Mouse (Mus musculus) MEL (cell line): ENCODE results near the gene Prr15l.

ENCODE experiments used
- BHLHE40 ChIP-seq: IDR thresholded peaks from 2 replicates; pipeline ENCODE4 v1.6.1; 2012; ENCODE audit warnings: low read depth, mild to moderate bottlenecking, inconsistent platforms, low read length, improper control_type of control experiment, borderline replicate concordance
- CTCF ChIP-seq, 3 experiments: IDR thresholded peaks in 2 of 3; conservative IDR thresholded peaks in 1 of 3; 2 replicates each; pipeline ENCODE4 v1.5.1; 2011 to 2012; ENCODE audit warnings: low read length in 3 of 3, low read depth in 2 of 3, mild to moderate bottlenecking in 2 of 3, improper control_type of control experiment in 1 of 3, inconsistent platforms in 1 of 3, mixed read lengths in 1 of 3, moderate library complexity in 1 of 3; ENCODE audit not compliant: control insufficient read depth in 1 of 3, insufficient read depth in 1 of 3, poor library complexity in 1 of 3, severe bottlenecking in 1 of 3
- EP300 ChIP-seq, 2 experiments: IDR thresholded peaks; 2 replicates each; pipeline ENCODE4 v1.6.1; 2011; ENCODE audit warnings: improper control_type of control experiment in 2 of 2, low read length in 2 of 2, low read depth in 1 of 2, mild to moderate bottlenecking in 1 of 2
- JUND ChIP-seq: IDR thresholded peaks from 2 replicates; pipeline ENCODE4 v1.6.1; 2011; ENCODE audit warnings: low read depth, mild to moderate bottlenecking, improper control_type of control experiment, low read length
- MYC ChIP-seq: IDR thresholded peaks from 2 replicates; pipeline ENCODE4 v1.6.1; 2011; ENCODE audit warnings: low read depth, mild to moderate bottlenecking, low read length, improper control_type of control experiment, moderate library complexity
- POLR2A ChIP-seq, 2 experiments: IDR thresholded peaks; 2 replicates each; pipeline ENCODE4 v1.6.1; 2011 to 2012; ENCODE audit warnings: low read length in 2 of 2, mild to moderate bottlenecking in 2 of 2, control low read depth in 1 of 2, improper control_type of control experiment in 1 of 2, low read depth in 1 of 2, moderate library complexity in 1 of 2; ENCODE audit not compliant: control insufficient read depth in 1 of 2, insufficient read depth in 1 of 2, poor library complexity in 1 of 2
- TCF12 ChIP-seq: IDR thresholded peaks from 2 replicates; pipeline ENCODE4 v1.6.1; 2014; ENCODE audit warnings: low read depth, mild to moderate bottlenecking, inconsistent platforms, low read length, improper control_type of control experiment, moderate library complexity
- ZC3H11A ChIP-seq: IDR thresholded peaks from 2 replicates; pipeline ENCODE4 v1.6.1; 2012; ENCODE audit warnings: low read depth, mild to moderate bottlenecking, inconsistent platforms, low read length, improper control_type of control experiment
- ZKSCAN1 ChIP-seq: IDR thresholded peaks from 2 replicates; pipeline ENCODE4 v1.6.1; 2012; ENCODE audit warnings: low read depth, mild to moderate bottlenecking, inconsistent platforms, low read length, improper control_type of control experiment, moderate library complexity

GRCm38 (mm10) chr11:96933562-96934276 is 5.8 kb downstream of the Prr15l start:
- TF ChIP-seq TCF12 (no peak), POLR2A (IDR thresholded peaks at IDR 0.05; ENCODE audit: control insufficient read depth in 1 of 2, insufficient read depth in 1 of 2, low read depth in 1 of 2, low read length in 2 of 2, poor library complexity in 1 of 2) (no peak), EP300 (IDR thresholded peaks at IDR 0.05; ENCODE audit: low read depth in 1 of 2, low read length in 2 of 2) (no peak), CTCF (IDR thresholded peaks at IDR 0.05 in 2 of 3, conservative IDR thresholded peaks at IDR 0.05 in 1 of 3; ENCODE audit: control insufficient read depth in 1 of 3, insufficient read depth in 1 of 3, low read depth in 2 of 3, low read length in 3 of 3, poor library complexity in 1 of 3, severe bottlenecking in 1 of 3) (no peak), BHLHE40 (no peak), ZC3H11A (no peak), JUND (no peak), MYC (no peak), ZKSCAN1 (no peak)
